Mouse (Mus musculus) lung, embryonic 14.5 days (tissue): ENCODE data around the gene Togaram2. TPM values are rescaled to one million over a fixed set of nuclear protein-coding genes. Genes with fewer than 3 reads are reported as not detected.
A peak's percentile ranks its signal among the peaks of the same experiment; 100 is the strongest.
"Not testable (repeated sequence)": the region's sequence is repeated elsewhere in the genome, so short reads cannot be mapped to it uniquely, and the experiment has no call there.

ENCODE experiments used
- ATAC-seq: fragments of 200-750 bp; cut with Nextera tagmentation; 2 replicates; pipeline ENCODE4 v1.8.0; 2017; ENCODE audit warnings: mild to moderate bottlenecking, moderate TSS enrichment, moderate library complexity; ENCODE audit not compliant: insufficient read depth
- DNase-seq: peaks from one replicate; pipeline ENCODE4 v3.0.0-alpha.2; 2015
- H3K27ac ChIP-seq: fragments of 300-500 bp; sonication (generic); 2 replicates; pipeline ENCODE4 v1.5.1; 2014; ENCODE audit warnings: low read depth, mild to moderate bottlenecking, moderate library complexity
- H3K27me3 ChIP-seq: fragments of 300-500 bp; sonication (generic); 2 replicates; pipeline ENCODE4 v1.6.1; 2014; ENCODE audit warnings: low read length, control low read depth; ENCODE audit not compliant: insufficient read depth
- H3K36me3 ChIP-seq: fragments of 300-500 bp; sonication (generic); 2 replicates; pipeline ENCODE4 v1.6.1; 2014; ENCODE audit warnings: control low read depth; ENCODE audit not compliant: insufficient read depth
- H3K4me1 ChIP-seq: fragments of 300-500 bp; sonication (generic); 2 replicates; pipeline ENCODE4 v1.6.1; 2014; ENCODE audit warnings: antibody characterized with exemption, control low read depth; ENCODE audit not compliant: insufficient read depth
- H3K4me2 ChIP-seq: fragments of 300-500 bp; sonication (generic); 2 replicates; pipeline ENCODE4 v1.6.1; 2014; ENCODE audit warnings: mild to moderate bottlenecking
- H3K4me3 ChIP-seq: fragments of 300-500 bp; sonication (generic); 2 replicates; pipeline ENCODE4 v1.5.1; 2014; ENCODE audit warnings: low read depth, low read length
- H3K9ac ChIP-seq: fragments of 300-500 bp; sonication (generic); 2 replicates; pipeline ENCODE4 v1.6.1; 2014
- H3K9me3 ChIP-seq: fragments of 300-500 bp; sonication (generic); 2 replicates; pipeline ENCODE4 v1.6.1; 2016; ENCODE audit warnings: low read depth, low read length, control low read depth
- CTCF ChIP-seq: IDR thresholded peaks from 2 replicates; pipeline ENCODE4 v1.5.1; 2016; ENCODE audit warnings: antibody characterized with exemption, low read depth
- WGBS: fragments of 180-500 bp; shearing (Covaris S2); extraction: QIAGEN DNeasy Blood & Tissue Kit; methylation state at CpG from one replicate; pipeline ENCODE4 v1.1.7; 2014; 5-methylcytosine and 5-hydroxymethylcytosine counted together
- polyA plus RNA-seq: library from polyadenylated mRNA; unstranded; fragments of >200 nt; fragmentation: Nextera tagmentation; extraction: Ambion mirVana; gene quantifications from 2 replicates; pipeline ENCODE4 v1.2.1, GENCODE M21; 2014

Gene Togaram2
- polyA plus RNA-seq = 0.51 and 0.61 TPM in 2 replicates

DNA sequence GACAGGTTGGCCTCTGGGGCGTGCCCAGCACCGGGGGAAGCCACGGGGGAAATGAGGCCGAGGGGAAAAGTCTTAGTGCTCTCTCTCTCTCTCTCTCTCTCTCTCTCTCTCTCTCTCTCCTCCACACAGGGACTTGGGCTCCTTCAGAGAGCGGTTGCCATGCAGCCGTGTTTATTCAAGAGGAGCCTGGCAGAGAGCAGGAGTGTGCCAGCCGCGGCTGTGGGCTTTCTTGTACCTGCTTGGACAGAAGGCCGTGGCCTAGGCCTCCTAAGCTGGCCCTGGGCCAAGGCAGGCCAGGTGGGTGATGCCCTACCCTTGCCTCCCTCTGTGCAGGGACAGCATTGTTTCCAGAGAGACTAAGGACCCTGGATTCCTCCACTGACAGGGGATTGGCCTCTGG, at the start of gene Togaram2:
Gene Togaram2, plus strand, starts transcription at position 170 of the 400 bp plus-strand sequence.
- peak; percentile 66 for ATAC-seq

DNA sequence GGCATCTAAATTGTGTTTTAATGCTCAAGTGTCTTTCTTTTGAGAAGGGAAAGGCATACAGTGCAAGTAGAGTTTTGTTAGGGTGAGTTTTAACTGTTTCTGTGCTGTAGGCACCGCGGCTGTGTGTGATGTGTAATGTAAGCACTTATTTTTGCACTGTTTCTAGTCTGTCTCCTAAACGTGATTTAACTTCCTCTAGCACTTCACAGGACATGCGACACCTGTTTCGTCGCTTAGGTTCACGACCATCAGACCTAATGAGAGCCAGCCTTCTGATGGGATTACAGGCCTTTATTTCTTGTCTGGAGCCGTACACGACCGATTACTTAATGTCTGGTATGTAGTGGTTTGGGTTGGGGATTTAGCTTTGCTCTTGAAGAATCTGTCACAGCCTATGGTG, 41.3 kb upstream of the Togaram2 start:
- WGBS = 84% methylated on average over 10 of the region's 10 CpGs
- DNase-seq (no peak), ATAC-seq (no peak)
- Histone ChIP-seq H3K27ac (no peak overlapping the region), H3K4me1 (no peaks in the 10 kb centered on the region), H3K36me3 (peaks cover 88% of the 10 kb centered on the region), H3K4me3 (no peak overlapping the region), H3K4me2 (no peak overlapping the region), H3K9me3 (no peaks in the 10 kb centered on the region), H3K9ac (no peak overlapping the region), H3K27me3 (no peaks in the 10 kb centered on the region)
- no peak for TF ChIP-seq CTCF

More for the DNA sequence above, at the start of gene Togaram2:
- H3K27ac ChIP-seq = peak within 1 kb of the TSS; percentile 42; the same call in 1 of the 2 replicates
- H3K9ac ChIP-seq = no peak within 1 kb of the TSS
- H3K4me3 ChIP-seq = no peak within 1 kb of the TSS
- DNase-seq = peak; percentile 42
- H3K27me3 ChIP-seq = no peaks in the 10 kb centered on the region
- WGBS = 42% methylated on average over 9 of the region's 9 CpGs
- TF ChIP-seq CTCF = no peak
- no peak within 1 kb of the TSS for H3K4me2 ChIP-seq
- H3K4me1 ChIP-seq = peaks cover 19% of the 10 kb centered on the region; the same call in 1 of the 2 replicates
- H3K36me3 ChIP-seq = no peaks in the 10 kb centered on the region
- H3K9me3 ChIP-seq = no peaks in the 10 kb centered on the region

DNA sequence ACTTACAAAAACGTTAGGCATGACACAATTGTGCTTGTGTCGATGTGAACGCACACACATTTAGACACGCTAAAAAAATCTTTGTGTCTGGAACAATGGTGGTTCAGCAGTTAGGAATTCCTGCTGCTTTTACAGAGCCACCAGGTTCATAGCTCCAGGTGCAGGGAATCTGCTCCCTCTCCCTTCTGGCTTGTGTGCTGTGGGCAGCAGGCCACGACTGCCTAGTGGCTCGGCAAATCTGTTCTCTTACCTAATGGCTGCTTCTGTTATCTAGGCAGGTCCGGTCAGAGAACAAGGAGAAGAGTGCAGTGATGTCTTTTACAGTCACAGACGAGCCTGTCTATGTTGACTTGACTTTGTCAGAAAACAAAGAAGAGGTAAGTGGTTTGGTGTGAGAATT, 39.7 kb upstream of the Togaram2 start:
- Histone ChIP-seq H3K9ac (no peak overlapping the region), H3K27ac (no peak overlapping the region), H3K27me3 (no peaks in the 10 kb centered on the region), H3K36me3 (peaks cover 88% of the 10 kb centered on the region), H3K4me1 (no peaks in the 10 kb centered on the region), H3K4me2 (no peak overlapping the region), H3K4me3 (no peak overlapping the region), H3K9me3 (no peaks in the 10 kb centered on the region)
- WGBS = 81% methylated on average over 8 of the region's 8 CpGs
- ATAC-seq = no peak
- TF ChIP-seq CTCF = no peak
- no peak for DNase-seq

DNA sequence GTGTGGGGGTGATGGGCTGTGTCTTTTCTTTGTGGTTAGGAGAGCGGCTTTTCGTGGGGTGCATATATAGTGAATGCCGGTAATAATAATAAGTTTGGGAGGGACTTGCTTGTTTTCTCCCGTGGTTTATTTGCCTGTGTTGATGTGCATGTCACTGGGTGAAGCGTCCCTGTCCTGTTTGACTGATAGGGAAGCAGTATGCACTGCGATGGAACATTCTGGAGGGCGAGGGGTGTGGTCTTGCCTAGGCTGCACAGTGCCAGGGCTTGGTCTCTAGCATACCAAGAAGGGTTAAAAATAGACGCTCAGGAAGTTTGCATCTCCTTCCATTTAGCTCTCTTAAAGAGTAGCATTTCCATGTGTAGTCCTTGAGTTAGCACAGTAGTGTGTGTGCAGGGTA, 36.3 kb upstream of the Togaram2 start:
- peaks cover 95% of the 10 kb centered on the region for H3K36me3 ChIP-seq
- no peak for DNase-seq
- no peak overlapping the region for H3K9ac ChIP-seq
- WGBS = 91% methylated on average over 8 of the region's 8 CpGs
- no peak overlapping the region for H3K4me3 ChIP-seq
- H3K4me1 ChIP-seq = no peaks in the 10 kb centered on the region
- H3K4me2 ChIP-seq = no peak overlapping the region
- no peak for TF ChIP-seq CTCF
- ATAC-seq = no peak
- no peaks in the 10 kb centered on the region for H3K27me3 ChIP-seq
- no peak overlapping the region for H3K27ac ChIP-seq
- H3K9me3 ChIP-seq = no peaks in the 10 kb centered on the region

DNA sequence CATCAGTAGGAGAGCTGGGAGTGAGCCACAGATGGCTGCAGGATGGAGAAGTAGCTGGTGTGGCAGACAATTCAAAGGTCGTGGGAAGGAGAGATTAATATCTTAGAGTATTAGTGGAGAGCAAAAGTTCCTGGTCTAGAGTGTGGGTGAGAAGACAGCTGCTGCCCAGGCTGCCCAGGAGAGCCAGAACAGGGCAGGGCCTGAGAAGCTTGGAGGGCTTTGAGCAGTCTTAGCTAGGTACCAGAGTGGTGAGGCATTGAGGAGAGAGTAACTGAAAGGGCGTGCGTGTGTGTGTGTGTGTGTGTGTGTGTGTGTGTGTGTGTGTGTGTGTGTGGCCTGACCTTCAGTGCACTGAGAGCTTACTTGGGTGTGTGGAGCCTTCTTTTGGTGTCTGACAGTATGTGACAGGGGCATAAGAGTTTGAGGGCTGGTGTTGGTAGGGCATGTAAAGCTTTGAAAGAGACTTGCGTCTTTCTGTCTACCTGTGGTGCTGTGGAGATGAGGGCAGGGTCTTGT, 35.3 kb upstream of the Togaram2 start:
- DNase-seq (no peak), ATAC-seq (no peak)
- no peak overlapping the region for H3K9ac ChIP-seq
- no peaks in the 10 kb centered on the region for H3K9me3 ChIP-seq
- no peak for TF ChIP-seq CTCF
- no peak overlapping the region for H3K4me2 ChIP-seq
- H3K27me3 ChIP-seq = no peaks in the 10 kb centered on the region
- no peak overlapping the region for H3K4me3 ChIP-seq
- no peak overlapping the region for H3K27ac ChIP-seq
- H3K4me1 ChIP-seq = no peaks in the 10 kb centered on the region
- WGBS = 86% methylated on average over 4 of the region's 4 CpGs
- peaks cover 97% of the 10 kb centered on the region for H3K36me3 ChIP-seq

DNA sequence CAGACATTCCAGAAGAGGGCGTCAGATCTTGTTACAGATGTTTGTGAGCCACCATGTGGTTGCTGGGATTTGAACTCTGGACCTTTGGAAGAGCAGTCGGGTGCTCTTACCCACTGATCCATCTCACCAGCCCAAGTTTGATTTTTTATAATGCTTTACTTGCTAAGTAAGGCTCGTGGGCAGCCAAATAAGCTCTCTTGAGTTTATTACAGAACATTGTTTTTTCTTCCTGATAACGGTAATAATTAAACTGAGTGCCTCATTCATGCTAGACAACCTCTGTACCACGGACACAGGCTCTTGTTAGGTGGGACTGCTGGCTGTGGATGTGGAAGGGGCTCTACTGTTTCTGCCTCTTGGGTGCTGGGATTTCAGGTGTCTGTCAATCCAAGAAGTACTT, 34.0 kb upstream of the Togaram2 start:
- peaks cover 93% of the 10 kb centered on the region for H3K36me3 ChIP-seq
- not testable (repeated sequence) for ATAC-seq, H3K4me1 ChIP-seq, H3K4me3 ChIP-seq, H3K4me2 ChIP-seq, DNase-seq, H3K27ac ChIP-seq, H3K9me3 ChIP-seq, H3K9ac ChIP-seq, H3K27me3 ChIP-seq
- 71% methylated on average over 5 of the region's 5 CpGs for WGBS

DNA sequence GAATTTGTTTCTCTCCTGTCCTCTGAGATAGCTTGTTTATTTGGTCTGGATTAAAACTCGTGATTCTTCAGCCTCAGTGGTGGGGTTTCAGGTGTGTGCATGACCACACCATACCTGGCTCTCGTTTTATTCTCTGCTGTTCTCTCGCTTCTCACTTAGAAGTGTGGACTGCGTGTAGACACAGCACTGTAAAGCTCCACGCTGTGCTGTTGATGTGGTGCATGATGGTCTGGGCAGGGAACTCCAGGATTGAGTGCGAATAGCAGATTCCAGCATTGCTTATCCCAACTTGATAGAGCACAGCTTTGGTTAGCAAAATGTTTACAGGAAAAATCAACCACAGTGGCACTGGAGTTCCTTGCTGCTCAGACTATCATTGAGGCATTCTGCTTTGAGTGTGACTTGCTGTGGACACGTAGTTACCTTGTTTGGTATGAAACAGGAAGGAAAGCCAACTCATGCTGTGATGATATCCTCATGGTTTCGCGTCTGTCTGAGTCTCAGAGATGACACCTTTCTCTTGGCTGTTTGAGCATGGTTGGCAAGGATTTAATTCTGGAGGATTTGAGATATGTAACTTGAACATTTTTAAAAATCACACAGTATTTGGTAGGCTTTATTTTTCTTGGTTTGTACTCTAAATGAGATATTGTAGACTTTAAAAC, 32.5 kb upstream of the Togaram2 start:
- Histone ChIP-seq H3K9ac (no peak overlapping the region), H3K9me3 (no peaks in the 10 kb centered on the region), H3K27ac (no peak overlapping the region), H3K4me3 (no peak overlapping the region), H3K36me3 (peaks cover 91% of the 10 kb centered on the region), H3K4me1 (no peaks in the 10 kb centered on the region), H3K4me2 (no peak overlapping the region), H3K27me3 (no peaks in the 10 kb centered on the region)
- ATAC-seq = no peak
- no peak for DNase-seq
- 93% methylated on average over 9 of the region's 9 CpGs for WGBS
- no peak for TF ChIP-seq CTCF
